Mouse (Mus musculus) kidney, postnatal 10 days (tissue): ENCODE data around the gene 4430402I18Rik.

Source experiments
- DNase-seq: peaks from one replicate; pipeline ENCODE4 v3.0.0; 2021; ENCODE audit warnings: mixed read lengths

The 4430402I18Rik gene

GRCm38 (mm10) chr19:28964552-28964903 is 3.1 kb downstream of the 4430402I18Rik start:
- DNase-seq, result no peak

GRCm38 (mm10) chr19:28963842-28964551 is 3.6 kb downstream of the 4430402I18Rik start, which contains the start of gene Plpp6:
Plpp6 (plus strand) TSS chr19:28963953.
- peak; percentile 91 for DNase-seq

- DNase-seq, result no peak
Measured at GRCm38 (mm10) chr19:28963513-28963841, 4.1 kb downstream of the 4430402I18Rik start.

GRCm38 (mm10) chr19:28963113-28963512 is 4.5 kb downstream of the 4430402I18Rik start:
- no peak for DNase-seq

- no peak for DNase-seq
Measured at GRCm38 (mm10) chr19:28951251-28951650, 16.3 kb downstream of the 4430402I18Rik start.

- no peak for DNase-seq
Measured at GRCm38 (mm10) chr19:28947311-28947710, 20.3 kb downstream of the 4430402I18Rik start.

GRCm38 (mm10) chr19:28946782-28947181 is 20.8 kb downstream of the 4430402I18Rik start:
- DNase-seq, result no peak

GRCm38 (mm10) chr19:28941271-28941670 is 26.3 kb downstream of the 4430402I18Rik start:
- no peak for DNase-seq

GRCm38 (mm10) chr19:28940135-28940874 is 27.3 kb downstream of the 4430402I18Rik start:
- peak; percentile 54 for DNase-seq

GRCm38 (mm10) chr19:28934897-28935296 is 32.7 kb downstream of the 4430402I18Rik start:
- DNase-seq, result no peak

GRCm38 (mm10) chr19:28929034-28929433 is 38.6 kb downstream of the 4430402I18Rik start:
- peak; percentile 68 for DNase-seq

GRCm38 (mm10) chr19:28927396-28927795 is 40.2 kb downstream of the 4430402I18Rik start:
- DNase-seq, result no peak

GRCm38 (mm10) chr19:28926366-28926765 is 41.2 kb downstream of the 4430402I18Rik start:
- DNase-seq, result no peak

GRCm38 (mm10) chr19:28917839-28918238 is 49.8 kb downstream of the 4430402I18Rik start:
- no peak for DNase-seq

- no peak for DNase-seq
Measured at GRCm38 (mm10) chr19:28916492-28916891, 51.1 kb downstream of the 4430402I18Rik start.

GRCm38 (mm10) chr19:28915602-28916250 is 51.9 kb downstream of the 4430402I18Rik start:
- no peak for DNase-seq

GRCm38 (mm10) chr19:28914598-28914997 is 53.0 kb downstream of the 4430402I18Rik start:
- no peak for DNase-seq

- no peak for DNase-seq
Measured at GRCm38 (mm10) chr19:28908693-28909092, 58.9 kb downstream of the 4430402I18Rik start.

GRCm38 (mm10) chr19:28908186-28908585 is 59.4 kb downstream of the 4430402I18Rik start:
- no peak for DNase-seq

- DNase-seq, result no peak
Measured at GRCm38 (mm10) chr19:28903536-28904119, 64.0 kb downstream of the 4430402I18Rik start.

GRCm38 (mm10) chr19:28902806-28903205 is 64.8 kb downstream of the 4430402I18Rik start:
- DNase-seq, result no peak

- no peak for DNase-seq
Measured at GRCm38 (mm10) chr19:28902111-28902510, 65.5 kb downstream of the 4430402I18Rik start.

- no peak for DNase-seq
Measured at GRCm38 (mm10) chr19:28900771-28901170, 66.8 kb downstream of the 4430402I18Rik start.
